Mouse (Mus musculus): Measurements from ENCODE around the gene Scaf8. TPM values are rescaled to one million over a fixed set of nuclear protein-coding genes. Genes with fewer than 3 reads are reported as not detected.
A peak's percentile ranks its signal among the peaks of the same experiment; 100 is the strongest.
"Not testable (repeated sequence)": the region's sequence is repeated elsewhere in the genome, so short reads cannot be mapped to it uniquely, and the experiment has no call there.

Gene Scaf8
- total RNA-seq, 2 experiments from 2014 or later: 51.2 to 51.3 TPM

- peak; percentile 68 for DNase-seq
These were observed 705 bp downstream of the Scaf8 start for GRCm38 (mm10) chr17:3115380-3115974.

- not testable (repeated sequence) for DNase-seq
These were observed 6.2 kb downstream of the Scaf8 start for GRCm38 (mm10) chr17:3120949-3121348.

GRCm38 (mm10) chr17:3123581-3123980 is 8.8 kb downstream of the Scaf8 start:
- not testable (repeated sequence) for DNase-seq

GRCm38 (mm10) chr17:3128716-3129115 is 13.9 kb downstream of the Scaf8 start:
- DNase-seq: no peak

GRCm38 (mm10) chr17:3129791-3130190 is 15.0 kb downstream of the Scaf8 start:
- no peak for DNase-seq

GRCm38 (mm10) chr17:3135346-3135745 is 20.6 kb downstream of the Scaf8 start:
- DNase-seq: no peak

GRCm38 (mm10) chr17:3136127-3136526 is 21.4 kb downstream of the Scaf8 start:
- no peak for DNase-seq

GRCm38 (mm10) chr17:3138387-3138786 is 23.6 kb downstream of the Scaf8 start:
- DNase-seq: peak; percentile 38

- no peak for DNase-seq
These were observed 25.3 kb downstream of the Scaf8 start for GRCm38 (mm10) chr17:3140100-3140499.

GRCm38 (mm10) chr17:3148853-3149252 is 34.1 kb downstream of the Scaf8 start:
- DNase-seq: no peak

- DNase-seq: no peak
These were observed 34.8 kb downstream of the Scaf8 start for GRCm38 (mm10) chr17:3149541-3149940.

- DNase-seq: not testable (repeated sequence)
These were observed 35.9 kb downstream of the Scaf8 start for GRCm38 (mm10) chr17:3150701-3151100.

- no peak for DNase-seq
These were observed 36.4 kb downstream of the Scaf8 start for GRCm38 (mm10) chr17:3151181-3151580.

- DNase-seq: not testable (repeated sequence)
These were observed 41.4 kb downstream of the Scaf8 start for GRCm38 (mm10) chr17:3156176-3156575.

- DNase-seq: no peak
These were observed 42.2 kb downstream of the Scaf8 start for GRCm38 (mm10) chr17:3157016-3157415.

- no peak for DNase-seq
These were observed 48.1 kb downstream of the Scaf8 start for GRCm38 (mm10) chr17:3162905-3163304.

- DNase-seq: not testable (repeated sequence)
These were observed 65.7 kb downstream of the Scaf8 start for GRCm38 (mm10) chr17:3180425-3180945.

- not testable (repeated sequence) for DNase-seq
These were observed 80.7 kb downstream of the Scaf8 start for GRCm38 (mm10) chr17:3195483-3195882.

- peak; percentile 9 for DNase-seq
These were observed 85.6 kb downstream of the Scaf8 start for GRCm38 (mm10) chr17:3200328-3200727.

- no peak for DNase-seq
These were observed 89.1 kb downstream of the Scaf8 start for GRCm38 (mm10) chr17:3203916-3204315.

- DNase-seq: no peak
These were observed 90.1 kb downstream of the Scaf8 start for GRCm38 (mm10) chr17:3204826-3205405.

GRCm38 (mm10) chr17:3206527-3207398 is 92.0 kb downstream of the Scaf8 start:
- DNase-seq: no peak
